Mouse (Mus musculus) brown adipose tissue, adult 24 weeks (tissue): ENCODE results near the gene Tppp2. TPM values are rescaled to one million over a fixed set of nuclear protein-coding genes. Genes with fewer than 3 reads are reported as not detected.
A peak's percentile ranks its signal among the peaks of the same experiment; 100 is the strongest.

Source experiments
- H3K27ac ChIP-seq: fragments of 200-500 bp; replicated peaks from 2 replicates; pipeline ENCODE4 v1.5.1; 2012; ENCODE audit warnings: low read depth, mild to moderate bottlenecking, low read length
- H3K4me1 ChIP-seq: fragments of 200-500 bp; 2 replicates; pipeline ENCODE4 v1.6.1; 2012; ENCODE audit warnings: low read length, mixed read lengths; ENCODE audit not compliant: control insufficient read depth, insufficient read depth, insufficient read length
- H3K4me3 ChIP-seq: fragments of 200-500 bp; 2 replicates; pipeline ENCODE4 v1.5.1; 2012; ENCODE audit warnings: low read depth, mild to moderate bottlenecking, low read length, moderate library complexity; ENCODE audit not compliant: insufficient read depth
- polyA plus RNA-seq: library from polyadenylated mRNA; stranded (reverse); fragments of >200 nt; gene quantifications from 2 replicates; pipeline ENCODE4 v1.2.4, GENCODE M21; 2012; ENCODE audit not compliant: missing spikeins, insufficient read depth, insufficient read length

Tppp2 gene
- polyA plus RNA-seq, 1 experiment: not detected

DNA sequence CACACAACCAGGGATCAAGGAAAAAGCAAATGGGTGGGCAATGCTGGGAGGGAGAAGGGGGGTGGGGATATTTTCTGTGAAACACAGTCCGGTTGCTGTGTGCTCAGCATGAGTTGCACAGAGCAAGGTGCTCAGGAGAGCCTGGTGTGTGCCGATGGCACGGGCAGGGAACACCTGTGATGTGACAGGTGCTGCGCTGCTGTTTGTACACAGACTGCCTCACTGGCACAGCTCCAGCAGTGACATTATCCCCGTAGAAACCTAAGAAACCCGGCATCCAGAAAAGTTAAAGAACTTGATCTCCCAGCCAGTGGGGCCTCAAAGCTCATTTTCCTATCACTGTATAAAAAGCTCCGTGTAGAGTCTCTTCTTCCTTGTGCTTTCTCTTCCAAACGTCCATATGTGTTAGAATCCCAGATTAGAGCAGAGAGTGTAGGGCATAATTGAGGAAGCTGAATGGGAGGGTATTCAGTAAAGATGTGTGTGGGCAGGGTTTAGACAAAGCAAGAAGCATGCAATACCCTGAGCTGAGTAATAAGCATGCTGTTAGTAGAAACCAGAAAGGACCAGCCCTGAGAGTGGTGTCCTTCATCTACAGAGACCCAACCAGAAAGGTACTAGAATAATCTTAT lies 21.6 kb upstream of the Tppp2 start:
- H3K27ac ChIP-seq: no peak overlapping the region
- no peak overlapping the region for H3K4me3 ChIP-seq

GRCm38 (mm10) chr14:51899351-51899750 lies 18.9 kb upstream of the Tppp2 start:
- H3K4me3 ChIP-seq: no peak overlapping the region
- H3K27ac ChIP-seq: no peak overlapping the region
- H3K4me1 ChIP-seq: no peaks in the 10 kb centered on the region

More for the DNA sequence above, 21.6 kb upstream of the Tppp2 start:
- no peaks in the 10 kb centered on the region for H3K4me1 ChIP-seq

DNA sequence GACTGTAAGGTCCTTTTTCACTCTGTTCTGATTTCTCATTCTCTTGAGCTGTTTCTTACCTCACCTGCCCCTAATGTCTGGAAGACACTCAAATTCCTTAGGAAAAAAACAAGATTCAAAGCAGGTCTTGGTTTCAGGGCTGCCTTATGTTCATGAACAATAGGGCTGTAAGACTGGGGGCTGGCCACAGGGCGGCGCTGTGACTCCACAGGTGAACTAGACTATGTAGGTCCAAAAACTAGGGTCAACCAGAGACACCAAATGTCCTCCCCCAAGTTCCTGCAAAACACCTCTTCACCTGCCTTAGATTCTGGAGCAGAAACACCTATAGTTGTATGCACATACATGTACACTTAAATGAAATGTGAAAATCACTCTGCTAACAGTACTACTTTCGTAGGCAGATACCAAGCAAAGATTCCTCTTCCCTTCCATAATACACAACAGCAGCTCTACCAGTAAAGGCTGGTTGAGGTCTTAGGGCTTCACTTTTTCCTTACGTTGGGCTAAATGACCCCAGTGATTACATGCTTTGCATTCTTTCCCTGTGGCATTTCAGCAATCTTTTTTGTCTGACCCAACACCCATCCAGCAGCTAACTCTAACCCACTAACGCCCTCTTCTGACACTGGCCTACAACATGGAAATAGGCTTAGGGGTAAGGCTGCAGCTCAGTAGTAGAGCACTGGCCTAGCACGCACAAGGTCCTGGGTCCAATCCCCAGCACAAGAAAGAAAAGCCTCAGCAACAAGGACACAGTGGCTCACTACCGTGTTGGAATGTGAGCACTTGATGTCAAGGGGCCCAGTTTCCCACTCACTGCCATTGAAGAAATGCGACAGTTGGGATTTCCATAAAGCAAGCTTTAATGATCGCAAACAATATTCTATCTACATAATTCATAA lies 15.2 kb upstream of the Tppp2 start:
- Histone ChIP-seq H3K4me1 (no peaks in the 10 kb centered on the region), H3K27ac (no peak overlapping the region), H3K4me3 (no peak overlapping the region)

- Histone ChIP-seq H3K4me1 (no peaks in the 10 kb centered on the region), H3K4me3 (no peak overlapping the region), H3K27ac (no peak overlapping the region)
These were observed 14.4 kb upstream of the Tppp2 start for GRCm38 (mm10) chr14:51903782-51904181.

DNA sequence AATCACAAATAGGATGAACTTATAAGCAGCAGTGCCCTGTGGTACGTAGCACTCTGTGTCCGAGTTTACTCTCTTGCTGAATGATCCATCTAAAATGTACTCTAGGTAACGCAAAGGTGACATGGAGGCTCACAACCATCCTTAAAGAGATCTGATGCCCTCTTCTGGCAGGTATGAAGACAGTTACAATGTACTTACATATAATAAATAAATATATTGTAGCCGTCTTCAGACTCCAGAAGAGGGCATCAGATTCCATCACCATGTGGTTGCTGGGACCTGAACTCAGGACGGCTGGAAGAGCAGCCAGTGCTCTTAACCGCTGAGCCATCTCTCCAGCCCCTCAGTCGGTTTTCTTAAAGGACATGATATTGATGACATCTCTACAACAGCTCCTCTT lies 13.5 kb upstream of the Tppp2 start:
- Histone ChIP-seq H3K4me3 (no peak overlapping the region), H3K27ac (no peak overlapping the region), H3K4me1 (no peaks in the 10 kb centered on the region)

DNA sequence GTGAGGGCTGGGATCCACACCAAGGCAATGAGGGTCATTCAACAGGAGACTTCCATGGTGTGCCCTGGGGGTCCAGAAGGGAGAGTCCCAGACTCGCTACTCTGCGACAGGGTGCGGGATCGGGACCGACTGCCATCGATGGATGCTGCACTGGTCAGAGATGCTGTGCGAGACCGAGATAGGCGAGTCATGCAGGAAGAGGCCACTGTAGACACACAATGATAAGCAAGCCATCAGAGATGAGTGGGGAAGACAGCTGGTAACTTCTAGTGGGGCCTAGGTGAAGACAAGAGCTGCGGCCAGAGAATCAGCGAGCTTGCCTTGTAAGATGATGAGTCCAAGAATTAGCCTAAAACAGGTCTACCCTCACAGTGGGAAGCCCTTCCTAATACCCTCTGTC lies 12.1 kb upstream of the Tppp2 start:
- Histone ChIP-seq H3K4me3 (no peak overlapping the region), H3K4me1 (no peaks in the 10 kb centered on the region), H3K27ac (no peak overlapping the region)

DNA sequence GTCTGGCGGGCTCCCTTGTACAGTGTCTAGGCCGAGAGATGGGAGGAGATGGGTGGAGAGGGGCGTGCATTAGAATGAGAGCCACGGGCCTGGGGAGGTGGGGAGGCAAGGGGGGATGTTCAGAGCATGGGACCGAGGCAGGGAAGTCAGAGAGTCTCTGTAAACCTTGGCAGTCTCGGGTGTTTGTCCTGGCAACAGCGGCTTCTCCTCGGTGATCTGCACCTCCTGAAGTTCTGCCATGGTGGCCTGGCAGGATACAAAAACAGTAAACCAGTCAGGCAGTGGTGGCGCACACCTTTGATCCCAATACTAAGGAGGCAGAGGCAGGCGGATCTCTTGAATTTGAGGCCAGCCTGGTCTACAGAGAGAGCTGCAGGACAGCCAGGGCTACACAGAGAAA lies 6.9 kb upstream of the Tppp2 start:
- H3K4me3 ChIP-seq: no peak overlapping the region

DNA sequence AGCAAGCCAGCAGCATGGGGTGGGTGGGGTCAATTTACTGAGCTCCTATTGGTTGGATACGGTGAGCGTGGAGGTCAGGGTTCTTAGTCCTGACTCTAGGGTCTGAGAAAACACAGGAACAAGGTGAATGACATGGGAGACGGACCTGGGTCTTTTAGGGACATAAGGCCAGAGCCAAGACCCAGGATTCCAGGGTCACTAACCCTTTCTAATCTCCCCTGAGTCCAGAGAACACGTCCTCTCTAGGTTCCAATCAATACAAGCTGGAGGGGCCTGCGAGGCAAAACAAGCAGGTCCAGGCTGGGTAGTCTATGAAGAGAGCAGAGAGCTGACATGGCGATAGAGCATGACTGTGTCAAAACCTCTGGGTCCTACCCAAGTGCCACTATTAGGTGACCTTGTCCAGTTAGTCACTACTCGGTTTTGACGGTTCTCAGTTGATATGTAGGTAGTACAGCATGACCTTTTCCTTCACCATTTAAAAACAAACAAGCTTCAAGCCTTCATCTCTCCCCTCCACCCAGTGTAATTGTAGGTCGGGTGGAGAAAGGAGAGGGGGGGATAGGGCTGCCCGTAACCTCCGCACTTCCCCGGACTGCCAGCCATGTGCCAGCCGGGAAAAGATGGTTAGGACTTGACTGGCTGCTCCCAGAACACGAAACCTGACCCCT lies 5.7 kb upstream of the Tppp2 start:
- Histone ChIP-seq H3K27ac (peak overlapping the region; percentile 86), H3K4me3 (peak overlapping the region; percentile 90)

More for the DNA sequence above, 6.9 kb upstream of the Tppp2 start:
- Histone ChIP-seq H3K27ac (no peak overlapping the region), H3K4me1 (no peaks in the 10 kb centered on the region)

DNA sequence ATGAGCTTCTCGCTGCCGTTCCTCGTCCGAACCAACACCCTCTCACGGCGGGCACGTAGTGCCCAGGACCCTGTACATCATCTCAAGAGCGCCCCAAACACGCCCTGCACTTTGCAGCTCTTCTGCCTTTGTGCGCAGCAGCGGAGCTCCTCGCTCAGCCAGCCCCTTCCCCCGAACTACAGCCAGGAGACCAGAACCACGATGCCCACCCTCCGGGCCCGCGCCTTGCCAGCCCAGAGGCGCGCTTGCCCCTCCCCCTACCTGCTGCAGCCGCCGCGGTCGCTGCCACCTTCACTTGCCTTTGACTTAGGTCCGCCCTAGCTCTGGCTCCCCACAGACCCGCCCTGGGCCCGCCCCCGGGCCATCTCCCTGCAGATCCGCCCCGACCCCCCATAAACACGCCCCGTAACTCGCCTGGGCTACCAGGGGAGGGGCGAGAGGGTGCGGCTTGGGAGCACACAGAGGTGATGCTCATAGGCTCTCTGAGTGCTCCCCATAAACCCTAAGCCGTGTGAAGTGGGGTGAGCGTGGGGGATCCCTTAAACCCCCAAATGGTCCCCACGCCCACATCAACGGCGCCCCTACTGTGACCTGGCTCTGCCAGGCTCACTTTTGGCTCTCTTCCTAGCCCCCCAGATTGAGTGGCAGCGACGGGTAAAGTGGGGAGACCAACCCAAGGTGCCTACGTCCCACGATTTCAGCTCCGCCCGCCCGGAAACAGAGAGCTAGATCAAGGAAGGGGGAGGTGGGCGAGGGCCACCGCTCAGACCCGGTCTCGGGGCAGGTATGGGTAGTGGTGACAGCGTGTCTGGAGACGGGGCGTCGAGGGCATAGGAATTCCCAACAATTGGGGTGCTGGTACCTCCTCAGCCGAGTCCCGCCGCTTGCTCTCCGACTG lies 4.9 kb upstream of the Tppp2 start:
- Histone ChIP-seq H3K4me3 (peak overlapping the region; percentile 90), H3K4me1 (no peaks in the 10 kb centered on the region), H3K27ac (peak overlapping the region; percentile 92)

More for the DNA sequence above, 5.7 kb upstream of the Tppp2 start:
- H3K4me1 ChIP-seq: no peaks in the 10 kb centered on the region

DNA sequence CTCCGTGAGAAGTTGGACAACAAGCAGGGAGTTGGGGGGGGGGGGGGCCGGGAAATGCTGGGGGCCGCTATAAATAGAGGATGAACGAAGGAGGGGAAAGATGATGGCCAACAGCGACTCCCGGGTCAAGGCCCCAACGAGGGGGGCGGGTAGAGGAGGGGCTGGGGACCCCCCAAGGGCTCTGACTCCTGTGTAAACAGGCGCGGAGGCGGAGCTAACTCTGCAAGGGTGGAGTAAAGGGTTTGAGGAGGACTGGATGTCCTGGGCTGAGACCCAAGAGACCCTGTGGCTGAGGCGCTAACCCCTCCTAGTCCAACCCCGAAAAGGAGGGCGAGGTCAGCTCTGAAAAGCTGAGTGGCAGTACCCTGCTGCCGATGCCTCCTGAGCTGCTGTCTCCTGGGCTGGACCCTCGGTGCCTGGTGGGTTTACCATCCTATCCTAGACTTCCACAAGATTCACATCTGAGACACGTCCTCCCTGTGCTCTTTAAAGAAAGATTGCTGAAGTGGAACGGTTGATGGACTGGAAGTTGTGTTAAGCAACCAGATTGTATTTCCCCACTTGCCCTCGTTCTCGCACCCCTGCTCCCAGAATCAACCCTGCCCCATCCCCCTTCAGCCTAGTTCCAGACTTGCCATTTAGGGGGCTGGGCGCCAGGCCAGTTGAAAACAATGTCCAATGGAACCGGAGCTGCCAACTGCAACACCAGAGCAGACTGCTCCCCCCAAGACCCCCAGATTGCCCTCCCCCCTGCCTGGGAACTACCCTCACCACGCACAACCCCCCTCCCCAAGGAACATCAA lies 4.1 kb upstream of the Tppp2 start, which contains the start of gene Ndrg2:
Ndrg2 (minus strand) TSS at position 199 of the 803 bp plus-strand sequence.
- H3K27ac ChIP-seq: peak within 1 kb of the TSS; percentile 92
- H3K4me1 ChIP-seq: no peaks in the 10 kb centered on the region
- H3K4me3 ChIP-seq: peak within 1 kb of the TSS; percentile 90

- no peaks in the 10 kb centered on the region for H3K4me1 ChIP-seq
- no peak overlapping the region for H3K27ac ChIP-seq
- no peak overlapping the region for H3K4me3 ChIP-seq
These were observed 3.2 kb upstream of the Tppp2 start for GRCm38 (mm10) chr14:51915030-51915429.

- Histone ChIP-seq H3K4me1 (no peaks in the 10 kb centered on the region), H3K27ac (no peak overlapping the region), H3K4me3 (no peak overlapping the region)
These were observed 1.7 kb upstream of the Tppp2 start for GRCm38 (mm10) chr14:51916539-51916938.

- H3K4me3 ChIP-seq: no peak overlapping the region
- H3K27ac ChIP-seq: no peak overlapping the region
These were observed 741 bp downstream of the Tppp2 start for GRCm38 (mm10) chr14:51918966-51919365.

More at GRCm38 (mm10) chr14:51918966-51919365, 741 bp downstream of the Tppp2 start:
- no peaks in the 10 kb centered on the region; the same call in 1 of the 2 replicates for H3K4me1 ChIP-seq
